Mouse (Mus musculus): ENCODE measurements around the gene Napsa.

- TF ChIP-seq CTCF (IDR thresholded peaks at IDR 0.05; ENCODE audit: low read depth) (no peak), EP300 (optimal IDR thresholded peaks at IDR 0.05) (no peak)
Observed at GRCm38 (mm10) chr7:44533746-44534045, 38.5 kb upstream of the Napsa start.

Data from stomach, postnatal 0 days (tissue).